Mouse (Mus musculus): Measurements from ENCODE around the gene Gm42715. TPM values are rescaled to one million over a fixed set of nuclear protein-coding genes. Genes with fewer than 3 reads are reported as not detected.

Gm42715 gene
- polyA plus RNA-seq (2015; fragmentation: Nextera tagmentation; extraction: Ambion mirVana), result 13.8 and 15.4 TPM in 2 replicates

DNA sequence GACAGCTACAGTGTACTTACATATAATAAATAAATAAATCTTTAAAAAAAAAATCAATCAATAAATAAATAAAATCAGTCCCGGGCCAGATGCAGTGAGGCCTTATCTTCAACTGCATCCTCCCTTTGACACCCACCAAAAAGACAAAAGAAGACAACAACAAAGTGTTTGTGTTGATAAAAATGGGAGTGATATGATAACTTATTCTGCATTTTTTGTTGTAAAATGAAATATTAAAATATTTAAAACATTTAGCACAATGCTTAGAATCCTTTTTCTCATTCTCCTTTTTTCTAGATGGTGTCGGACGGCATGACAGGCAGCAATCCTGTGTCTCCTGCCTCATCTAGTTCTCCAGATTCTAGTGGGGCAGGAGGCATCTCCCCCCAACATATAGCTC, at the start of gene Gm42715:
TSS of gene Gm42715 (plus strand) at position 301 of the 400 bp plus-strand sequence.
- no peak within 1 kb of the TSS for H3K4me2 ChIP-seq
- no peak within 1 kb of the TSS for H3K27ac ChIP-seq
- H3K36me3 ChIP-seq, result peaks cover 84% of the 10 kb centered on the region
- WGBS, result 88% methylated on average over 3 of the region's 3 CpGs
- no peak within 1 kb of the TSS for H3K4me3 ChIP-seq
- no peaks in the 10 kb centered on the region for H3K9me3 ChIP-seq
- no peaks in the 10 kb centered on the region for H3K27me3 ChIP-seq
- H3K9ac ChIP-seq, result no peak within 1 kb of the TSS
- no peaks in the 10 kb centered on the region for H3K4me1 ChIP-seq
- no peak for ATAC-seq (ENCODE audit: borderline replicate concordance, extremely low read depth, low FRiP score, low TSS enrichment)

DNA sequence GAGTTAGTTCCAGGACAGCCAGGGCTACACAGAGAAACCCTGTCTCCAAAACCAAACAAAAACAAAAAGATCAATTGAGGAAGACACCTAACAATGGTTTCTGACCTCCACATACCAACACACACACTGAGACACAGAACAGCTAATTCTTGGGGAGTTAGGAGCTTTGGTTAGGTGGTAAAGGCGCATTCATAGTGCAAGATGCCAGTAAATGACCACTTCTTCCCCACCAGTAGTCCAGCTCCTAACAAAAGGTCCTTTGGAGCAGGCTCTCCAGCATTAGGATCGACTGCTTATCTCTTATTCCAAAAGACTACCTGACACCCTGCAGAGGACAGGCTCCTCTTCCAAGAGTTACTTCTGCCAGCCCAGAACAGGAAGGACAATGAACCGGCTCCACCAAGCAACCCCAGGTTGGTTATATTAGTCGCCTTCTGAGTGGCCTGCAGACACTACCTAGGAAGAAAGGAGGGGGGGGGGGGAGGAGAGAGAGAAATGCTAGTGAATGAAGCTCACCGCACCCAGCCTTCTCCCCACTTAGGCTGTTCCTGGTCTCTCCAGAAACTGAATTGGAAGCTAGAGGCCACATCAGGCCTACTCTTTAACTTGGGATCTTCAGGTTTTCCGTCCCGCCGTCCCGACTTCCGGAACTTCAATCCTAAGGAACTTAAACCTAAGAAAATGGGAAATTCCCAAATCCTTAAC, 49.2 kb upstream of the Gm42715 start:
- WGBS, result 8% methylated on average over 10 of the region's 10 CpGs
- H3K9ac ChIP-seq, result peak overlapping the region; percentile 62
- peak overlapping the region; percentile 61 for H3K4me3 ChIP-seq
- no peak for ATAC-seq (ENCODE audit: borderline replicate concordance, extremely low read depth, low FRiP score, low TSS enrichment)
- no peaks in the 10 kb centered on the region for H3K9me3 ChIP-seq
- H3K4me1 ChIP-seq, result peaks cover 16% of the 10 kb centered on the region
- H3K27me3 ChIP-seq, result no peaks in the 10 kb centered on the region
- peaks cover 41% of the 10 kb centered on the region for H3K36me3 ChIP-seq
- H3K4me2 ChIP-seq, result peak overlapping the region; percentile 81
- peak overlapping the region; percentile 97 for H3K27ac ChIP-seq

DNA sequence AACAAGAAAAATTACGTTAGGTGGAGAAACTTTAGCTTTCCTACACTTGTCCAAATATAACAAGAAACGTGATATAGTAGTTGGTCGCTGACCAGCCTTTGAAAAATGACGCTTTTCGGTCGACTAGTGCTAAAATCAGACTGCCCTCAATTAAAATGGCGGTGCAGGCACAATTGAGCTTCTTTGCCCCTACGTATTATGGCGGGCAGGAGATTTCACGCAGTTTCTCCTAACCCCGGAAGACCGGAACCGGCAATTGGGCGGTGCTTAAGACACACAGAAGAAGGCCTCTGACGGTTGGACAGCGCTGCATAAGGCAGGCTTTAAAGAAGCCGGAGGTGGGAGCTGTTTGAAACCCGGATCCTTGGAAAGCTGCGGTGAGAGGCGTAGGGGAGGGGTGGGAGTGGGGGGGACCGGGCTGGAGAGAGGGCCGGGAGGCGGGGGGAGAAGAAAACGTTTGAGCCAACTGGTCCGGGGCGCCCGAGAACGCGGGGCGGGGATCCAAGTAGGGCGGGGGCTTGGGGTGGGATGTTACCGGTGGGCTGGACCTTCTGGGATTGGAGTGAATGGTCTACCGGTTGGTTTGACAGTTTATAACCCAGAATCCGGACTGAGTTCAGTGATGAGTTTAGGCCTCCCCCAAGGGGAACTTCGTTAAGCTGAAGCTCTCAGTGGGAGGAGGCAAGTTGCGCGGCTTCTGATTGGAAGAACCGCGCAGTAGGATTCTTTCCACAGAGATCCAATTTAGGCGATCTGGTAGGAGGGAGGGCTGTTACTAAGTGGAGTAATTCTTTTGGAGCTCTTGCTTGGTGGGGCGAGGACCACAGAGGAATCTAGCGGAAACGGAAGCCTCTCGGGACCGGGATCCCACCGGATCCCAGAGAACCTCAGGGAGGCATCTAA, 48.4 kb upstream of the Gm42715 start:
- Histone ChIP-seq H3K27ac (peak overlapping the region; percentile 97), H3K9ac (peak overlapping the region; percentile 62), H3K4me2 (peak overlapping the region; percentile 81), H3K4me1 (peaks cover 16% of the 10 kb centered on the region), H3K9me3 (no peaks in the 10 kb centered on the region), H3K4me3 (peak overlapping the region; percentile 61), H3K27me3 (no peaks in the 10 kb centered on the region), H3K36me3 (peaks cover 44% of the 10 kb centered on the region)
- peak; percentile 94 for ATAC-seq (ENCODE audit: borderline replicate concordance, extremely low read depth, low FRiP score, low TSS enrichment)
- under 1% methylated on average over 46 of the region's 46 CpGs for WGBS

DNA sequence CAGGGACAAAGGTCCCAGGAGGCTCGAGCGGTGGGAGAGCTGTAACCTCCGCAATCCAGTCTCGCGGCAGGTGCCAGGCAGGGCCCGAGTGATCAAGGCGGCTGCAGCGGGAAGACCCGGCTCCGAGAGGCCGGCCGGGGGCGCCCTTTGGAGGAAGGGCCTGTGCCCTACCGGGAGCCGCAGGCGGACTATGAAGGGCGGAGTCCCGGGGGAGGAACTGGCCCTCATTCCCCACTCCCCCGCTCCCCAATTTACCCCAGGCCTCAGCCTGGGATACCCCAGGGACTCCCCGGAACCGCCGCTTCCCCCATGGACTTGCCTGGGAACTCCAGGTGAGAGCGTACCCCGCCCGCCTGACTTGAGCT, 47.8 kb upstream of the Gm42715 start:
- H3K4me2 ChIP-seq, result peak overlapping the region; percentile 81
- peak; percentile 27; the same call in 1 of the 2 replicates for ATAC-seq (ENCODE audit: borderline replicate concordance, extremely low read depth, low FRiP score, low TSS enrichment)
- H3K27me3 ChIP-seq, result no peaks in the 10 kb centered on the region
- WGBS, result 0% methylated on average over 25 of the region's 25 CpGs
- H3K9ac ChIP-seq, result peak overlapping the region; percentile 59
- H3K36me3 ChIP-seq, result peaks cover 48% of the 10 kb centered on the region
- peaks cover 16% of the 10 kb centered on the region for H3K4me1 ChIP-seq
- peak overlapping the region; percentile 97 for H3K27ac ChIP-seq
- peak overlapping the region; percentile 61 for H3K4me3 ChIP-seq
- H3K9me3 ChIP-seq, result no peaks in the 10 kb centered on the region

DNA sequence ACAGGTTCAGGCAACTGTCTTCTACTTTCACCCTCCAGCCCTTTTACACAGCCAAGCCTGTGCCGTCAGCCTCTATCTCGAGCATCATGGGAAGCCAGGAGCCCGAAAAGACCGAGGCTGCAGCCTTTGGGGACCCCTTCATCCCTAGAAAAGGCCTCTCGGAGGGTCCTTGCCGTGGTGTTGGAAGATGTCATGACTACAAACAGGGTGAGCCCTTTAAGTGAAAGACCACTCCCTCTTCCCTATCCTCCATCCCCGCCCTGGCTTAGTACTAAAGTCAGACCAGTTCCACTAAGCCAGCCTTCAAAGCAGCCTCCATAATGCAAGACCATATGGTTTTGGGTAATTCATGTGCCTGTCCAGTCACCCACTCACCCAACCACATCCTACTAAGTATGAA, 47.3 kb upstream of the Gm42715 start:
- whole genome bisulfite sequencing, result 3% methylated on average over 7 of the region's 7 CpGs
- Histone ChIP-seq H3K4me2 (peak overlapping the region; percentile 81), H3K27ac (peak overlapping the region; percentile 97), H3K4me3 (peak overlapping the region; percentile 61), H3K9me3 (no peaks in the 10 kb centered on the region), H3K4me1 (peaks cover 20% of the 10 kb centered on the region), H3K36me3 (peaks cover 50% of the 10 kb centered on the region), H3K9ac (peak overlapping the region; percentile 59), H3K27me3 (no peaks in the 10 kb centered on the region)
- no peak for ATAC-seq (ENCODE audit: borderline replicate concordance, extremely low read depth, low FRiP score, low TSS enrichment)

DNA sequence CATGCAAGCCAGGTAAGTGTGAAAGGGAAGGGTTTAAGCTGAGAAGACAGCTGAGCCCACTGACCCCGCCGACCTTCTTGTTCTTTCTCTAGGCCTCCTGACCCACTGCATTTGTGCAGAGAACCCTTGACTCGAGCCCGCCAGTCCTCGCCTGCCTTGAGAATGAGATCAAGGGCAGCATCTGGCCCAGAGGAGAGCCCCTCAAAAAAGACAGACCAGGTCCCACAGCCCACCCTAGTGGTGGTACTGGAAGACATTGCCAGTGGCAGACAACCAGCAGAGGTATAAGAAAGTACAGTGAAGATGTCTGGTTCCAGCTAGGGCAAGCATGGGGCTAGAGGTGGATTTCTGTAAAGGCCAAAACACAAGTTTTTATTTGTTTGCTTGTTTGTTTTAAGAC, 45.7 kb upstream of the Gm42715 start:
- no peak for ATAC-seq (ENCODE audit: borderline replicate concordance, extremely low read depth, low FRiP score, low TSS enrichment)
- no peaks in the 10 kb centered on the region for H3K9me3 ChIP-seq

DNA sequence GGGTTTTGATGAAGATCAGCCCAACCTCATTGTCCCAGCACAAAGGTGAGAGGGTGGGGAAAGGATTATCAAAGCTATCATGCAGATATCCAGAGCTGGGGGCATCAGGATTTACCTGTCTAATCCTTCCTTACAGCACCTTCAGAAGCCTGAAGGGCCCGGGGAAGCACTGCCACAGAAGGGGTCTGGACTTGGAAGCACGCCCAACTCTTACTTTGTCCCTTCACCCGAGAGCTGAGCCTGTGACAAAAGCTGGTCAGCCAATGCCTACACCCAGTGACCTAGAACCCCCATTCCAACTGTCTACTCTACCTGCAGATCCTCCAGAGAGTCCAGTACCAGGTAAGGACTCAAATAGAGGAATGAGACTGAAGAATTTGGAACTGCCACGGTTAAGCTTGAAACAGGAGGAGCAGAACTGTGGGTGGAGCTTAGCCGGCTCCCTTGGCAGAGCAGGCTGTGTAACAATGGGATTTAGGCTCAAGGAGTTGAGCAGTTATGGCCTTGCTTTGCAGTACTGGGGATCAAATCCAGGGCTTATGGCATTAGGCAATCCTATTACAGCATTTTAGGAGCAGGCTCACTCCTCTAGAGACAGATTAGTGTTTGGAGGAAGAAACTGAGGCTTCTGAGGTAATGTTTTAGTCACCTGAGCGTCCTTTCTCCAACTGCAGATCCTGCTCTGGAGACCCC, 44.9 kb upstream of the Gm42715 start:
- Histone ChIP-seq H3K27me3 (no peaks in the 10 kb centered on the region), H3K27ac (no peak overlapping the region), H3K4me1 (peaks cover 22% of the 10 kb centered on the region), H3K4me3 (no peak overlapping the region), H3K9ac (no peak overlapping the region), H3K36me3 (peaks cover 37% of the 10 kb centered on the region), H3K4me2 (no peak overlapping the region), H3K9me3 (no peaks in the 10 kb centered on the region)
- 74% methylated on average over 6 of the region's 6 CpGs for WGBS
- no peak for ATAC-seq (ENCODE audit: borderline replicate concordance, extremely low read depth, low FRiP score, low TSS enrichment)

More for the DNA sequence above, 45.7 kb upstream of the Gm42715 start:
- Histone ChIP-seq H3K4me3 (no peak overlapping the region), H3K27ac (no peak overlapping the region), H3K4me1 (peaks cover 22% of the 10 kb centered on the region), H3K4me2 (no peak overlapping the region), H3K36me3 (peaks cover 37% of the 10 kb centered on the region), H3K27me3 (no peaks in the 10 kb centered on the region), H3K9ac (no peak overlapping the region)
- 87% methylated on average over 5 of the region's 5 CpGs for WGBS

DNA sequence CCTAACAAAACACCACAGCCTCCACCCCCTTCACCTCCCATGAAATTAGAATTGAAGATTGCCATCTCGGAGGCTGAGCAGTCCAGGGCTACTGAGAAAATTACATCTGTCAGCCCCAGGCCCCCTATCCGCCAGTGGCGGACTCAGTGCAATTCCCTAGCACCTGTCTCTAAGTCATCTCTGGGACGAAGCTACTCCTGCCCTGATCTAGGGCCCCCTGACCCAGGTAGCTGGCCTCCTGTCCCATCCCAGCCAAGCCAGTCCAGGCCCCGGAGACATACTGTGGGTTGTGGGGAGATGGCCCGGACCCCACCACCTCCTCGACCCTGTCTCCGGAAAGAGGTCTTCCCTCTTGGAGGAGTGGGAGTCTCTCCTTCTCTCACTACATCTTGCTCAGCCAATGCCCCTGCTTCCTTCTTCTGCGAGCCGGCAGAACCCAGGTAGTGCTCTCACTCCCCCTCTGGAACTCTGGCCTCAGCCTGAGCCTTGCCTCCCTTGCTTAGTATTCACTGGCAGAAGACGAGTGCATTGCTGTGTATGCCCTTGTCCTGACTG, 44.1 kb upstream of the Gm42715 start:
- Histone ChIP-seq H3K9ac (no peak overlapping the region), H3K4me3 (no peak overlapping the region), H3K4me1 (peaks cover 21% of the 10 kb centered on the region), H3K4me2 (no peak overlapping the region), H3K9me3 (no peaks in the 10 kb centered on the region), H3K36me3 (peaks cover 37% of the 10 kb centered on the region), H3K27ac (no peak overlapping the region), H3K27me3 (no peaks in the 10 kb centered on the region)
- no peak for ATAC-seq (ENCODE audit: borderline replicate concordance, extremely low read depth, low FRiP score, low TSS enrichment)
- WGBS, result 92% methylated on average over 11 of the region's 11 CpGs

DNA sequence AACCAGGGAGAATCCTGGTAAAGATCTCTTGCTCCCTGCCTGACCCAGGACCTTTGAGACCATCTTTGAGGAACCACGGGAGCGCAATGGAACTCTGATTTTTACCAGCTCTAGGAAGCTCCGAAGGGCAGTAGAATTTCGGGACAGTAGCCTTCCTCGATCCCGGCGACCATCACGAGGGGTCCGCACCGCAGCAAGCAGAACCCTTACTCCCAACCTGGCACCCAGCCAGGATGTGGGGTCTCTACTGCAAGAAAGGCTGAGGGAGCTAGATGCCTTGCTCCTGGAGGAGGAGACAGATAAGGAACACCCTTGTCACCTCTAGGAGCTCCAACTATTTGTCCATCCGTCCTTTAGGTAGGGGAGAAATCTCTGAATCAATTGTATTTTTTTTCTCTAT, 43.0 kb upstream of the Gm42715 start:
- Histone ChIP-seq H3K4me2 (no peak overlapping the region), H3K9ac (no peak overlapping the region), H3K27ac (no peak overlapping the region), H3K4me1 (peaks cover 29% of the 10 kb centered on the region), H3K4me3 (no peak overlapping the region), H3K9me3 (no peaks in the 10 kb centered on the region), H3K27me3 (no peaks in the 10 kb centered on the region), H3K36me3 (peaks cover 42% of the 10 kb centered on the region)
- ATAC-seq (ENCODE audit: borderline replicate concordance, extremely low read depth, low FRiP score, low TSS enrichment), result no peak
- 90% methylated on average over 11 of the region's 11 CpGs for WGBS

DNA sequence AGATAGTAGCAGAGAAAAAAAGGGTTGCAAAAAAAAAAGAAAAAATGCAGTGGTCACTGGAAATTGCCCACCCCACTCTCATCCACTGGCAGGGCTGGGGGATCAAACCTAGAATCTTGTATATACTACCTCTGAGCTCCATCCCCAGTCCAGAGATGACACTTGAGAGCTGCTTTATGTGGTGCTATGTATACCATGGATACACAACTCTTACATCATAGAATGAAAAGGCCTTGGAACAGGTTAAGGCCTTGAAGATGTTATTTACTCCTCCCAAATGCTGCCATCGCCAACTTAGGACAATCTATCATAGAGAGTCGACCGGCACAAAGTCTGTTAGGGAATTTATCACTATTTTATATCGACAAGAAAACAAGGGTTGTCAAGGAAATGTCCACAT, 42.5 kb upstream of the Gm42715 start:
- no peak for ATAC-seq (ENCODE audit: borderline replicate concordance, extremely low read depth, low FRiP score, low TSS enrichment)
- peak overlapping the region; percentile 97; the same call in 1 of the 2 replicates for H3K27ac ChIP-seq
- H3K36me3 ChIP-seq, result peaks cover 45% of the 10 kb centered on the region
- peak overlapping the region; percentile 75 for H3K4me2 ChIP-seq
- no peaks in the 10 kb centered on the region for H3K27me3 ChIP-seq
- peaks cover 29% of the 10 kb centered on the region for H3K4me1 ChIP-seq
- peak overlapping the region; percentile 91 for H3K4me3 ChIP-seq
- 60% methylated on average over 4 of the region's 4 CpGs for WGBS
- H3K9ac ChIP-seq, result peak overlapping the region; percentile 36; the same call in 1 of the 2 replicates
- H3K9me3 ChIP-seq, result no peaks in the 10 kb centered on the region
